Mouse (Mus musculus) heart, postnatal 0 days (tissue): ENCODE measurements around the gene Tmem198. TPM values are rescaled to one million over a fixed set of nuclear protein-coding genes. Genes with fewer than 3 reads are reported as not detected.

ENCODE experiments used
- ATAC-seq: fragments of 200-750 bp; cut with Nextera tagmentation; 2 replicates; pipeline ENCODE4 v1.8.0; 2017; ENCODE audit warnings: low read depth, moderate number of reproducible peaks, moderate library complexity; ENCODE audit not compliant: insufficient read depth
- DNase-seq: peaks from one replicate; pipeline ENCODE4 v3.0.0-alpha.2; 2016; ENCODE audit warnings: low spot score
- H3K27ac ChIP-seq: fragments of 300-500 bp; sonication (generic); 2 replicates; pipeline ENCODE4 v1.5.1; 2014; ENCODE audit warnings: low read depth, mild to moderate bottlenecking
- H3K27me3 ChIP-seq: fragments of 300-500 bp; sonication (generic); 2 replicates; pipeline ENCODE4 v1.6.1; 2014; ENCODE audit warnings: low read length, mixed read lengths; ENCODE audit not compliant: control insufficient read depth, insufficient read depth
- H3K36me3 ChIP-seq: fragments of 300-500 bp; sonication (generic); replicated peaks from 2 replicates; pipeline ENCODE4 v1.6.1; 2014; ENCODE audit warnings: low read length, mixed read lengths; ENCODE audit not compliant: control insufficient read depth, insufficient read depth
- H3K4me1 ChIP-seq: fragments of 300-500 bp; sonication (generic); 2 replicates; pipeline ENCODE4 v1.6.1; 2014; ENCODE audit warnings: antibody characterized with exemption; ENCODE audit not compliant: control insufficient read depth, insufficient read depth
- H3K4me2 ChIP-seq: fragments of 300-500 bp; sonication (generic); 2 replicates; pipeline ENCODE4 v1.6.1; 2014; ENCODE audit warnings: low read depth, mild to moderate bottlenecking, low read length, moderate library complexity
- H3K4me3 ChIP-seq: fragments of 300-500 bp; sonication (generic); 2 replicates; pipeline ENCODE4 v1.5.1; 2014; ENCODE audit warnings: low read depth, low read length
- H3K9ac ChIP-seq: fragments of 300-500 bp; sonication (generic); replicated peaks from 2 replicates; pipeline ENCODE4 v1.6.1; 2014; ENCODE audit warnings: low read depth, low read length, mixed read lengths
- H3K9me3 ChIP-seq: fragments of 300-500 bp; sonication (generic); replicated peaks from 2 replicates; pipeline ENCODE4 v1.6.1; 2016; ENCODE audit warnings: low read length; ENCODE audit not compliant: control insufficient read depth
- CTCF ChIP-seq: IDR thresholded peaks from 2 replicates; pipeline ENCODE4 v1.5.1; 2016; ENCODE audit warnings: antibody characterized with exemption, control low read depth, low read depth
- EP300 ChIP-seq: IDR thresholded peaks from 2 replicates; pipeline ENCODE4 v1.6.1; 2016; ENCODE audit warnings: antibody characterized with exemption, low read depth
- WGBS: fragments of 180-500 bp; shearing (Covaris S2); extraction: QIAGEN DNeasy Blood & Tissue Kit; methylation state at CpG from one replicate; pipeline ENCODE4 v1.1.7; 2014; 5-methylcytosine and 5-hydroxymethylcytosine counted together
- polyA plus RNA-seq: library from polyadenylated mRNA; unstranded; fragments of >200 nt; fragmentation: Nextera tagmentation; extraction: Ambion mirVana; gene quantifications from 2 replicates; pipeline ENCODE4 v1.2.1, GENCODE M21; 2015
- total RNA-seq: library from RNA; depleted of rRNA; stranded (reverse); fragments of >200 nt; gene quantifications from 2 replicates; pipeline ENCODE4 v1.2.3, GENCODE M21; 2014; ENCODE audit warnings: low replicate concordance

The Tmem198 gene
- total and polyA plus RNA-seq, 2 experiments from 2014 or later: 0.61 TPM; not detected in 1

GRCm38 (mm10) chr1:75445751-75446611, 33.4 kb upstream of the Tmem198 start:
- 1% methylated on average over 22 of the region's 22 CpGs for WGBS
- peak; percentile 58 for ATAC-seq
- DNase-seq: peak; percentile 66
- Histone ChIP-seq H3K27ac (no peak overlapping the region), H3K9me3 (no peaks in the 10 kb centered on the region), H3K9ac (no peak overlapping the region), H3K4me1 (peaks cover 22% of the 10 kb centered on the region), H3K36me3 (peaks cover 8% of the 10 kb centered on the region; the same call in 1 of the 2 replicates), H3K4me2 (peak overlapping the region; percentile 51), H3K4me3 (peak overlapping the region; percentile 24; the same call in 1 of the 2 replicates), H3K27me3 (peaks cover 54% of the 10 kb centered on the region)
- TF ChIP-seq CTCF: peak; percentile 87
- TF ChIP-seq EP300: no peak

GRCm38 (mm10) chr1:75446656-75447055, 32.7 kb upstream of the Tmem198 start:
- Histone ChIP-seq H3K27ac (no peak overlapping the region), H3K36me3 (peaks cover 8% of the 10 kb centered on the region; the same call in 1 of the 2 replicates), H3K9ac (no peak overlapping the region), H3K4me2 (0 out of 2 replicates have a peak overlapping the region, but pooled peaks have one; percentile 3), H3K4me3 (no peak overlapping the region), H3K27me3 (peaks cover 61% of the 10 kb centered on the region), H3K9me3 (no peaks in the 10 kb centered on the region), H3K4me1 (peaks cover 22% of the 10 kb centered on the region)
- ATAC-seq (no peak), DNase-seq (no peak)
- TF ChIP-seq EP300 (no peak), CTCF (no peak)
- WGBS: 5% methylated on average over 20 of the region's 20 CpGs

GRCm38 (mm10) chr1:75447265-75448051, 31.9 kb upstream of the Tmem198 start:
- peak overlapping the region; percentile 12; the same call in 1 of the 2 replicates for H3K9ac ChIP-seq
- peaks cover 69% of the 10 kb centered on the region for H3K27me3 ChIP-seq
- H3K36me3 ChIP-seq: peaks cover 2% of the 10 kb centered on the region; the same call in 1 of the 2 replicates
- H3K9me3 ChIP-seq: no peaks in the 10 kb centered on the region
- no peak for DNase-seq
- TF ChIP-seq CTCF (no peak), EP300 (no peak)
- peaks cover 22% of the 10 kb centered on the region for H3K4me1 ChIP-seq
- no peak overlapping the region for H3K27ac ChIP-seq
- 10% methylated on average over 10 of the region's 10 CpGs for WGBS
- H3K4me2 ChIP-seq: peak overlapping the region; percentile 33
- peak; percentile 29; the same call in 1 of the 2 replicates for ATAC-seq
- no peak overlapping the region for H3K4me3 ChIP-seq

GRCm38 (mm10) chr1:75448052-75448431, 31.3 kb upstream of the Tmem198 start:
- no peak for ATAC-seq
- H3K9ac ChIP-seq: no peak overlapping the region; the same call in 1 of the 2 replicates
- H3K9me3 ChIP-seq: no peaks in the 10 kb centered on the region
- H3K4me1 ChIP-seq: peaks cover 22% of the 10 kb centered on the region
- peaks cover 75% of the 10 kb centered on the region for H3K27me3 ChIP-seq
- no peak for DNase-seq
- H3K4me3 ChIP-seq: no peak overlapping the region
- TF ChIP-seq CTCF (no peak), EP300 (no peak)
- H3K36me3 ChIP-seq: no peaks in the 10 kb centered on the region
- H3K27ac ChIP-seq: no peak overlapping the region
- peak overlapping the region; percentile 33 for H3K4me2 ChIP-seq
- WGBS: 3% methylated on average over 7 of the region's 7 CpGs

GRCm38 (mm10) chr1:75448937-75449336, 30.4 kb upstream of the Tmem198 start:
- TF ChIP-seq CTCF (no peak), EP300 (no peak)
- Histone ChIP-seq H3K4me1 (peaks cover 22% of the 10 kb centered on the region), H3K4me2 (no peak overlapping the region), H3K9ac (no peak overlapping the region), H3K36me3 (no peaks in the 10 kb centered on the region), H3K27ac (no peak overlapping the region), H3K27me3 (peaks cover 76% of the 10 kb centered on the region), H3K4me3 (no peak overlapping the region), H3K9me3 (no peaks in the 10 kb centered on the region)
- no peak for DNase-seq
- ATAC-seq: no peak
- WGBS: 6% methylated on average over 14 of the region's 14 CpGs
